Mouse (Mus musculus) forebrain, embryonic 11.5 days (tissue): ENCODE data around the gene Bnip1. TPM values are rescaled to one million over a fixed set of nuclear protein-coding genes. Genes with fewer than 3 reads are reported as not detected.
A peak's percentile ranks its signal among the peaks of the same experiment; 100 is the strongest.

ENCODE experiments used
- ATAC-seq: fragments of 200-750 bp; cut with Nextera tagmentation; replicated peaks from 2 replicates; pipeline ENCODE4 v1.8.0; 2017; ENCODE audit warnings: moderate TSS enrichment; ENCODE audit not compliant: low FRiP score
- DNase-seq: peaks from one replicate; pipeline ENCODE4 v3.0.0-alpha.2; 2017; ENCODE audit warnings: low spot score
- H3K27ac ChIP-seq: fragments of 300-500 bp; sonication (generic); 2 replicates; pipeline ENCODE4 v1.5.1; 2014; ENCODE audit warnings: low read depth, low read length
- H3K27me3 ChIP-seq: fragments of 300-500 bp; sonication (generic); 2 replicates; pipeline ENCODE4 v1.6.1; 2014; ENCODE audit warnings: mild to moderate bottlenecking, low read length, mixed read lengths; ENCODE audit not compliant: control insufficient read depth, insufficient read depth
- H3K36me3 ChIP-seq: fragments of 300-500 bp; sonication (generic); 2 replicates; pipeline ENCODE4 v1.6.1; 2014; ENCODE audit warnings: mild to moderate bottlenecking, low read length, moderate library complexity, mixed read lengths; ENCODE audit not compliant: control insufficient read depth, insufficient read depth
- H3K4me1 ChIP-seq: fragments of 300-500 bp; sonication (generic); replicated peaks from 2 replicates; pipeline ENCODE4 v1.6.1; 2014; ENCODE audit warnings: low read length, mixed read lengths; ENCODE audit not compliant: control insufficient read depth, insufficient read depth
- H3K4me2 ChIP-seq: fragments of 300-500 bp; sonication (generic); 2 replicates; pipeline ENCODE4 v1.6.1; 2014; ENCODE audit warnings: low read depth, mild to moderate bottlenecking, low read length, moderate library complexity, mixed read lengths; ENCODE audit not compliant: severe bottlenecking
- H3K4me3 ChIP-seq: fragments of 300-500 bp; sonication (generic); 2 replicates; pipeline ENCODE4 v1.5.1; 2014; ENCODE audit warnings: low read depth, low read length
- H3K9ac ChIP-seq: fragments of 300-500 bp; sonication (generic); 2 replicates; pipeline ENCODE4 v1.6.1; 2014; ENCODE audit warnings: low read length
- H3K9me3 ChIP-seq: fragments of 300-500 bp; sonication (generic); 2 replicates; pipeline ENCODE4 v1.6.1; 2016; ENCODE audit warnings: low read length, mixed read lengths; ENCODE audit not compliant: control insufficient read depth
- WGBS: fragments of 180-500 bp; shearing (Covaris S2); extraction: QIAGEN DNeasy Blood & Tissue Kit; methylation state at CpG from one replicate; pipeline ENCODE4 v1.1.7; 2014; 5-methylcytosine and 5-hydroxymethylcytosine counted together
- polyA plus RNA-seq: library from polyadenylated mRNA; unstranded; fragments of >200 nt; fragmentation: Nextera tagmentation; extraction: Ambion mirVana; gene quantifications from 2 replicates; pipeline ENCODE4 v1.2.1, GENCODE M21; 2014

Gene Bnip1
- 46.1 and 49.7 TPM in 2 replicates for polyA plus RNA-seq

GRCm38 (mm10) chr17:26780750-26781571 lies at the start of gene Bnip1:
Gene Bnip1 (plus strand): TSS chr17:26781066.
- peak within 1 kb of the TSS; percentile 80 for H3K9ac ChIP-seq
- H3K27me3 ChIP-seq: no peaks in the 10 kb centered on the region
- under 1% methylated on average over 42 of the region's 42 CpGs for WGBS
- H3K9me3 ChIP-seq: no peaks in the 10 kb centered on the region
- peak; percentile 73 for ATAC-seq
- peak within 1 kb of the TSS; percentile 65; the same call in 1 of the 2 replicates for H3K27ac ChIP-seq
- DNase-seq: peak; percentile 86
- H3K36me3 ChIP-seq: no peaks in the 10 kb centered on the region
- peak within 1 kb of the TSS; percentile 52 for H3K4me2 ChIP-seq
- peak within 1 kb of the TSS; percentile 74 for H3K4me3 ChIP-seq
- no peaks in the 10 kb centered on the region for H3K4me1 ChIP-seq

GRCm38 (mm10) chr17:26742581-26742980 lies 38.3 kb upstream of the Bnip1 start:
- DNase-seq: no peak
- Histone ChIP-seq H3K27ac (no peak overlapping the region), H3K4me3 (no peak overlapping the region), H3K4me1 (no peaks in the 10 kb centered on the region), H3K9me3 (no peaks in the 10 kb centered on the region), H3K36me3 (no peaks in the 10 kb centered on the region), H3K9ac (no peak overlapping the region), H3K27me3 (no peaks in the 10 kb centered on the region), H3K4me2 (no peak overlapping the region)
- no peak for ATAC-seq
- WGBS: 47% methylated on average over 4 of the region's 4 CpGs

GRCm38 (mm10) chr17:26743294-26743693 lies 37.6 kb upstream of the Bnip1 start:
- Histone ChIP-seq H3K9ac (no peak overlapping the region), H3K4me3 (no peak overlapping the region), H3K9me3 (no peaks in the 10 kb centered on the region), H3K27ac (no peak overlapping the region), H3K4me2 (no peak overlapping the region), H3K4me1 (no peaks in the 10 kb centered on the region), H3K36me3 (no peaks in the 10 kb centered on the region), H3K27me3 (no peaks in the 10 kb centered on the region)
- 85% methylated on average over 1 of the region's 1 CpGs for WGBS
- ATAC-seq (no peak), DNase-seq (no peak)

GRCm38 (mm10) chr17:26749975-26750374 lies 30.9 kb upstream of the Bnip1 start:
- 79% methylated on average over 3 of the region's 3 CpGs for WGBS
- ATAC-seq (no peak), DNase-seq (no peak)
- Histone ChIP-seq H3K36me3 (no peaks in the 10 kb centered on the region), H3K27me3 (no peaks in the 10 kb centered on the region), H3K9me3 (no peaks in the 10 kb centered on the region), H3K27ac (no peak overlapping the region), H3K4me3 (no peak overlapping the region), H3K9ac (no peak overlapping the region), H3K4me1 (no peaks in the 10 kb centered on the region), H3K4me2 (no peak overlapping the region)

GRCm38 (mm10) chr17:26752297-26752696 lies 28.6 kb upstream of the Bnip1 start:
- Histone ChIP-seq H3K4me1 (no peaks in the 10 kb centered on the region), H3K9me3 (no peaks in the 10 kb centered on the region), H3K27me3 (no peaks in the 10 kb centered on the region), H3K36me3 (no peaks in the 10 kb centered on the region), H3K9ac (no peak overlapping the region), H3K4me2 (no peak overlapping the region), H3K27ac (no peak overlapping the region), H3K4me3 (no peak overlapping the region)
- 87% methylated on average over 1 of the region's 1 CpGs for WGBS
- ATAC-seq (no peak), DNase-seq (no peak)

GRCm38 (mm10) chr17:26753476-26753875 lies 27.4 kb upstream of the Bnip1 start:
- H3K9me3 ChIP-seq: no peaks in the 10 kb centered on the region
- no peak overlapping the region for H3K4me3 ChIP-seq
- no peak overlapping the region for H3K9ac ChIP-seq
- no peaks in the 10 kb centered on the region for H3K4me1 ChIP-seq
- DNase-seq: no peak
- H3K36me3 ChIP-seq: no peaks in the 10 kb centered on the region
- no peaks in the 10 kb centered on the region for H3K27me3 ChIP-seq
- H3K27ac ChIP-seq: no peak overlapping the region
- no peak for ATAC-seq
- WGBS: 88% methylated on average over 2 of the region's 2 CpGs
- no peak overlapping the region for H3K4me2 ChIP-seq

GRCm38 (mm10) chr17:26767100-26767753 lies 13.6 kb upstream of the Bnip1 start:
- H3K4me3 ChIP-seq: no peak overlapping the region
- no peaks in the 10 kb centered on the region for H3K27me3 ChIP-seq
- ATAC-seq (no peak), DNase-seq (no peak)
- no peaks in the 10 kb centered on the region for H3K4me1 ChIP-seq
- no peak overlapping the region for H3K27ac ChIP-seq
- no peak overlapping the region for H3K4me2 ChIP-seq
- 87% methylated on average over 5 of the region's 5 CpGs for WGBS
- no peak overlapping the region for H3K9ac ChIP-seq
- no peaks in the 10 kb centered on the region for H3K9me3 ChIP-seq
- no peaks in the 10 kb centered on the region for H3K36me3 ChIP-seq

GRCm38 (mm10) chr17:26767754-26768124 lies 13.1 kb upstream of the Bnip1 start:
- H3K9me3 ChIP-seq: no peaks in the 10 kb centered on the region
- no peak overlapping the region for H3K27ac ChIP-seq
- no peak overlapping the region for H3K9ac ChIP-seq
- ATAC-seq (no peak), DNase-seq (no peak)
- H3K4me3 ChIP-seq: no peak overlapping the region
- H3K27me3 ChIP-seq: no peaks in the 10 kb centered on the region
- no peak overlapping the region for H3K4me2 ChIP-seq
- WGBS: 85% methylated on average over 2 of the region's 2 CpGs
- no peaks in the 10 kb centered on the region for H3K4me1 ChIP-seq
- H3K36me3 ChIP-seq: no peaks in the 10 kb centered on the region
